Mouse (Mus musculus): Measurements from ENCODE around the gene Tcaf2. TPM values are rescaled to one million over a fixed set of nuclear protein-coding genes. Genes with fewer than 3 reads are reported as not detected.

Gene Tcaf2
- 0.06 TPM for polyA plus RNA-seq (2017; shearing (Covaris generic))

DNA sequence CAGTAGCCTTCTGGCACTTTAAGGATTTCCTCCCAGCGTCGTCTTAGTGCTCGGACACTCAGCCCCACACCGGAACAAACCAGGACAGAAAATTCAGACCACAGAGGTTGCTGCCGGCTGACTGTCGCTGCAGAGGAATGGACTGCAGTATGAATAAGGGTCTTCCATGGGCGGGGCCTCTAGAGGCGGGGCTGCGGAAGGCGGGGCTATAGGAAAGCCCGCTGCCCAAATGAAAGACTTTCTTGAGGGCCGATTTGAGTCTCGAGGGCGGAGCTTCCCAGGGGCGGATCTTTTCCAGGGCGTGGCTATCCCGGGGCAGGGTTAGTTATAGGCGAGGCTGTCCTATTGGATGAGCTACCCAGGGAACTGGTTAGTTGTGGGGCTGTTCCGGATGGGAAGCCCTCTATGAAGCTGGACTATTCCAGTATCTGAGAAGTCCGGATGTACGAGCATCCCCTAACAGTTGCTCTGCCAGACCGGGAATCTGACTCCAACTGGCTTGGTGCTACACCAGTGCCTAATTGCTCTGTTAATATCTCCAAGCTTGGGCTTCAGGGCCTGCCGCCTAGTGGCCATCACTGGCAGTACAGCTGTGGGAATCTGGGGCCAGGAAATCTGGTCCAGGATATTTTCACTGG, at the start of gene Tcaf2:
Gene Tcaf2, minus strand, starts transcription at position 343 of the 638 bp plus-strand sequence.

DNA sequence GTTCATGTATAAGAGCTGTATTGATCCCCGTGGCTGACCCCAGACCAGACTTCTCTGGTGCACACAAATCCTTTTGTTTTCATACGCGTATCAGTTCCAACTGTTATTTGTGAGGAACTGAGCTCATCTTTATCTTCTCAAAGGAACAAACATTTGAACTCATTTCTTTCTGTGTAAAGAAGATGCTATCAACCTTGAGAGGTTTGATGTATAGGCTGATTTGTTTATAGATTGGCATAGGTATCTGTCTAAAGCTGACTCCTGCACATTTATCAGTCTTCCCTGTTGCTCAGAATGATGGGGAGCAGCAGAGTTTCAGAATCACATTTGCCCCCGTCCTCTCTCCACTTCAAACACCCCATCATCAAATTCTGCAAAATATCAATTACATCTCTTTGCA, 47.5 kb downstream of the Tcaf2 start, which contains the start of gene Tcaf3:
Gene Tcaf3, minus strand, starts transcription at position 101 of the 400 bp plus-strand sequence.

Other genes with a start within 250 kb of the Tcaf2 start
- not detected for gene Tas2r143, start 245.0 kb downstream of the Tcaf2 start, polyA plus RNA-seq (2017; shearing (Covaris generic))
- gene Tas2r135, start 239.8 kb downstream of the Tcaf2 start, polyA plus RNA-seq (2017; shearing (Covaris generic)), result not detected
- not detected for gene Tas2r126, start 210.7 kb downstream of the Tcaf2 start, polyA plus RNA-seq (2017; shearing (Covaris generic))
- not detected for gene Olfr458, start 180.1 kb downstream of the Tcaf2 start, polyA plus RNA-seq (2017; shearing (Covaris generic))
- gene Olfr457, start 168.9 kb downstream of the Tcaf2 start, polyA plus RNA-seq (2017; shearing (Covaris generic)), result not detected
- gene Olfr456, start 158.0 kb downstream of the Tcaf2 start, polyA plus RNA-seq (2017; shearing (Covaris generic)), result not detected
- not detected for gene Olfr455, start 97.7 kb downstream of the Tcaf2 start, polyA plus RNA-seq (2017; shearing (Covaris generic))
- not detected for gene Tcaf3, start 47.6 kb downstream of the Tcaf2 start, polyA plus RNA-seq (2017; shearing (Covaris generic))
- gene Tcaf1, start 64.8 kb upstream of the Tcaf2 start, polyA plus RNA-seq (2017; shearing (Covaris generic)), result 0.10 TPM
- gene Olfr453, start 94.1 kb upstream of the Tcaf2 start, polyA plus RNA-seq (2017; shearing (Covaris generic)), result not detected
- gene Olfr38, start 111.2 kb upstream of the Tcaf2 start, polyA plus RNA-seq (2017; shearing (Covaris generic)), result not detected
- gene Olfr452, start 139.8 kb upstream of the Tcaf2 start, polyA plus RNA-seq (2017; shearing (Covaris generic)), result not detected
- not detected for gene Olfr450, start 166.7 kb upstream of the Tcaf2 start, polyA plus RNA-seq (2017; shearing (Covaris generic))
- gene Olfr449, start 189.1 kb upstream of the Tcaf2 start, polyA plus RNA-seq (2017; shearing (Covaris generic)), result not detected
- gene Olfr448, start 245.2 kb upstream of the Tcaf2 start, polyA plus RNA-seq (2017; shearing (Covaris generic)), result not detected